Mouse (Mus musculus) splenic B cell, adult 2 months (primary cell): ENCODE results near the gene Pgc.

Experiments
- DNase-seq: peaks from one replicate; pipeline ENCODE4 v3.0.0-alpha.2; 2011; ENCODE audit warnings: low read depth, low spot score
- H3K27me3 ChIP-seq: 2 replicates; pipeline ENCODE4 v1.6.1; 2012; ENCODE audit warnings: mild to moderate bottlenecking, low read length, moderate library complexity, mixed read lengths; ENCODE audit not compliant: control insufficient read depth, poor library complexity, insufficient read depth, severe bottlenecking
- H3K36me3 ChIP-seq: 2 replicates; pipeline ENCODE4 v1.6.1; 2012; ENCODE audit warnings: mild to moderate bottlenecking, low read length, moderate library complexity, mixed read lengths; ENCODE audit not compliant: control insufficient read depth, poor library complexity, insufficient read depth, severe bottlenecking

The Pgc gene

GRCm38 (mm10) chr17:47753130-47753775, 26.6 kb downstream of the Pgc start:
- no peaks in the 10 kb centered on the region; the same call in 1 of the 2 replicates for H3K27me3 ChIP-seq
- H3K36me3 ChIP-seq, result peaks cover 6% of the 10 kb centered on the region; the same call in 1 of the 2 replicates
- DNase-seq, result no peak

GRCm38 (mm10) chr17:47754246-47754645, 27.6 kb downstream of the Pgc start:
- peaks cover 6% of the 10 kb centered on the region; the same call in 1 of the 2 replicates for H3K36me3 ChIP-seq
- H3K27me3 ChIP-seq, result no peaks in the 10 kb centered on the region; the same call in 1 of the 2 replicates
- peak; percentile 76 for DNase-seq

- no peak for DNase-seq
- no peaks in the 10 kb centered on the region; the same call in 1 of the 2 replicates for H3K27me3 ChIP-seq
These were observed 29.7 kb downstream of the Pgc start for GRCm38 (mm10) chr17:47756366-47756765.

GRCm38 (mm10) chr17:47757056-47757610, 30.5 kb downstream of the Pgc start:
- peaks cover 3% of the 10 kb centered on the region; the same call in 1 of the 2 replicates for H3K36me3 ChIP-seq

More at GRCm38 (mm10) chr17:47756366-47756765, 29.7 kb downstream of the Pgc start:
- H3K36me3 ChIP-seq, result peaks cover 6% of the 10 kb centered on the region; the same call in 1 of the 2 replicates

GRCm38 (mm10) chr17:47759702-47760410, 33.2 kb downstream of the Pgc start:
- H3K27me3 ChIP-seq, result no peaks in the 10 kb centered on the region; the same call in 1 of the 2 replicates
- peak; percentile 38 for DNase-seq

More at GRCm38 (mm10) chr17:47757056-47757610, 30.5 kb downstream of the Pgc start:
- H3K27me3 ChIP-seq, result no peaks in the 10 kb centered on the region; the same call in 1 of the 2 replicates
- peak; percentile 59 for DNase-seq

GRCm38 (mm10) chr17:47762028-47762427, 35.4 kb downstream of the Pgc start:
- no peak for DNase-seq
- H3K36me3 ChIP-seq, result no peaks in the 10 kb centered on the region; the same call in 1 of the 2 replicates
- no peaks in the 10 kb centered on the region for H3K27me3 ChIP-seq

More at GRCm38 (mm10) chr17:47759702-47760410, 33.2 kb downstream of the Pgc start:
- H3K36me3 ChIP-seq, result no peaks in the 10 kb centered on the region; the same call in 1 of the 2 replicates

- H3K27me3 ChIP-seq, result no peaks in the 10 kb centered on the region
- H3K36me3 ChIP-seq, result no peaks in the 10 kb centered on the region; the same call in 1 of the 2 replicates
- DNase-seq, result no peak
These were observed 36.1 kb downstream of the Pgc start for GRCm38 (mm10) chr17:47762518-47763340.

GRCm38 (mm10) chr17:47765986-47766385, 39.3 kb downstream of the Pgc start:
- DNase-seq, result no peak
- Histone ChIP-seq H3K36me3 (no peaks in the 10 kb centered on the region; the same call in 1 of the 2 replicates), H3K27me3 (no peaks in the 10 kb centered on the region)

- peak; percentile 50 for DNase-seq
- no peaks in the 10 kb centered on the region; the same call in 1 of the 2 replicates for H3K36me3 ChIP-seq
- no peaks in the 10 kb centered on the region for H3K27me3 ChIP-seq
These were observed 39.9 kb downstream of the Pgc start for GRCm38 (mm10) chr17:47766407-47767043.

GRCm38 (mm10) chr17:47767081-47767455, 40.4 kb downstream of the Pgc start:
- Histone ChIP-seq H3K27me3 (no peaks in the 10 kb centered on the region), H3K36me3 (no peaks in the 10 kb centered on the region; the same call in 1 of the 2 replicates)
- no peak for DNase-seq

- DNase-seq, result peak; percentile 58
These were observed 41.0 kb downstream of the Pgc start for GRCm38 (mm10) chr17:47767456-47768141.

GRCm38 (mm10) chr17:47768707-47769276, 42.1 kb downstream of the Pgc start:
- no peaks in the 10 kb centered on the region for H3K27me3 ChIP-seq
- peak; percentile 94 for DNase-seq

More at GRCm38 (mm10) chr17:47767456-47768141, 41.0 kb downstream of the Pgc start:
- H3K36me3 ChIP-seq, result no peaks in the 10 kb centered on the region; the same call in 1 of the 2 replicates
- H3K27me3 ChIP-seq, result no peaks in the 10 kb centered on the region

More at GRCm38 (mm10) chr17:47768707-47769276, 42.1 kb downstream of the Pgc start:
- no peaks in the 10 kb centered on the region for H3K36me3 ChIP-seq
